In the genomic region with DNA sequence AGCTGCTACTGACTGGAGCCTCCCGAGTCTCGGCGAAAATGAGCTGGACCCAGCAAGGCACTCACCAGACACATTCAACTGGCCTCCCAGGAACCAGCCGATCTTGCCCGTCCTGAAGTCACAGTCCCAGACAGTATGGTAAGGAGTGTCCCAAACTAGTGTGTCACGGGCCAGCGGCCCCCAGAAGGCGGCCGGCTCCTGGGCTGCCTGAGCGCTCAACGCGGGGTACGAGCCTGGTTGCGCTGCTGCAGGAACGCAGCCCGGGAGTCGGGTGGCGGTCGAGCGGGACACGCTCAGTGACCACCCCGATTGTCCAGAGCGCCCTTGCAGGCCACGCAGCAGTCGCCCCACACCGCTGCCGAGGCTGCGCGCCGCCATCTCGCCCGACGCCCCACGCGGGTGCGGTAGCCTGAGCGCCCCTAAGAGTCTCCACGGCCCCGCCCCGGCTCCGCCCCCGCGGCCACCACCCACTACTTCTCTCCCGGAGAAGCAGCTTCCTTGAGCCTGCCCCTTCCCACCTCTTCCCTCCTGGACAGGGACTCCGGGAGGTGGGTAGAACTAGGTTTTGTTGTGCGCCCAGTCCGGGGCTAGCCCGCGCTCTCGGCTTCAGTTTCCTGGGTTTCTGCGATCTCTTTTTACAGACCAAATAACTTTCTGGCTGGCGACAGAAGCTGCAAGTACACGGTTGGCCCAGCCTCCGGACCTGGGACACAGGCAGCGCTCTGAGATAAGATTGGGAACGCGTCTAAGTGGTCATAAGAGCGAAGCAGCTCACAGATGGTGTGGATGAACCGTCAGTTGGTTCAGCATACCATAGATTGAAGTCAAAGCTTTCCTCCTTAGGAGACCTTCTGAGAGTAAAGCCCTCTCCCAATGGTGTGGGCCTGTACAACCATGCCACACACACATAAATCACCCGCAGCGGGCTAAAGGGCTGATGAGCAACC, we compare ENCODE assay signal across 9 mouse cellular contexts. TPM values are rescaled to one million over a fixed set of nuclear protein-coding genes. Genes with fewer than 3 reads are reported as not detected.
DNase-seq lines count a peak whose midpoint lies in the region; ATAC-seq and TF ChIP-seq lines count a peak whose summit lies in the region.
"Had no signal": no experiment of that assay in that cellular context is flagged by ENCODE, and none has a peak within 500 bp of the region (broad histone marks: within the 10 kb centered on the region; RNA-seq: fewer than 3 reads in every experiment).

A gene (minus strand): TSS at position 681 of the 947 bp plus-strand sequence.

- peak within 1 kb of the TSS; percentile 70 for H3K9ac ChIP-seq in embryonic facial prominence, embryonic 14.5 days (ENCODE audit: low read depth, low read length)
- peak within 1 kb of the TSS; percentile 62 for H3K9ac ChIP-seq in liver, adult 2 months (ENCODE audit: low read depth, low read length)
- peak within 1 kb of the TSS; percentile 55 for H3K9ac ChIP-seq in midbrain, postnatal 0 days (replicated peaks; ENCODE audit: low read length, poor library complexity, severe bottlenecking)

- no peak for TF ChIP-seq POLR2A in liver, adult 2 months (IDR thresholded peaks at IDR 0.05; ENCODE audit: extremely low read depth, insufficient read depth, low read length)

- no peaks in the 10 kb centered on the region for H3K79me2 ChIP-seq in liver, adult 2 months (ENCODE audit: control insufficient read depth, insufficient read depth, low read length)

- H3K4me3 ChIP-seq in embryonic facial prominence, embryonic 14.5 days (ENCODE audit: low read depth, low read length): peak within 1 kb of the TSS; percentile 69
- H3K4me3 ChIP-seq in liver, adult 2 months (ENCODE audit: insufficient read depth, low read depth, low read length): peak within 1 kb of the TSS; percentile 71
- H3K4me3 ChIP-seq in midbrain, postnatal 0 days (ENCODE audit: low read depth, low read length): peak within 1 kb of the TSS; percentile 64

- peaks cover 13% of the 10 kb centered on the region; the same call in 1 of the 2 replicates for H3K27me3 ChIP-seq in embryonic facial prominence, embryonic 14.5 days (replicated peaks; ENCODE audit: control insufficient read depth, insufficient read depth, low read length)
- peaks cover 4% of the 10 kb centered on the region; the same call in 1 of the 2 replicates for H3K27me3 ChIP-seq in liver, adult 2 months (ENCODE audit: control insufficient read depth, insufficient read depth, low read length)
- H3K27me3 ChIP-seq in midbrain, postnatal 0 days (ENCODE audit: insufficient read depth, low read length): no peaks in the 10 kb centered on the region
- H3K27me3 ChIP-seq in splenic B cell, adult 2 months (ENCODE audit: control insufficient read depth, insufficient read depth, low read length, poor library complexity, severe bottlenecking): no peaks in the 10 kb centered on the region

- peak within 1 kb of the TSS; percentile 94 for H3K4me2 ChIP-seq in embryonic facial prominence, embryonic 14.5 days (ENCODE audit: low read depth, low read length)
- peak within 1 kb of the TSS; percentile 94 for H3K4me2 ChIP-seq in midbrain, postnatal 0 days (ENCODE audit: low read depth, low read length, poor library complexity, severe bottlenecking)

- H3K4me1 ChIP-seq in embryonic facial prominence, embryonic 14.5 days (ENCODE audit: control insufficient read depth, insufficient read depth, low read length): peaks cover 2% of the 10 kb centered on the region; the same call in 1 of the 2 replicates
- peaks cover 2% of the 10 kb centered on the region for H3K4me1 ChIP-seq in liver, adult 2 months (ENCODE audit: control insufficient read depth, insufficient read depth, low read length)
- H3K4me1 ChIP-seq in midbrain, postnatal 0 days (ENCODE audit: insufficient read depth, low read length): peaks cover 3% of the 10 kb centered on the region; the same call in 1 of the 2 replicates

- WGBS in embryonic facial prominence, embryonic 14.5 days: 6% methylated on average over 31 of the region's 61 CpGs
- 4% methylated on average over 60 of the region's 61 CpGs for WGBS in liver, adult 2 months
- 3% methylated on average over 57 of the region's 61 CpGs for WGBS in midbrain, postnatal 0 days

- ATAC-seq in embryonic facial prominence, embryonic 14.5 days (ENCODE audit: low read depth): peak; percentile 86
- ATAC-seq in midbrain, postnatal 0 days (ENCODE audit: low FRiP score): peak; percentile 66

- peak; percentile 51 to 61 for DNase-seq in cerebellum, postnatal 10 days
- no peak for DNase-seq in cerebellum, postnatal 14 days
- peak; percentile 61 for DNase-seq in embryonic facial prominence, embryonic 14.5 days (ENCODE audit: low spot score)
- DNase-seq in heart, adult 9 months (ENCODE audit: low spot score in 2 of 2): peak; percentile 71 to 72
- peak; percentile 80 to 83 for DNase-seq in kidney, adult 8-10 months
- no peak for DNase-seq in liver, adult 2 months (ENCODE audit: extremely low read depth, low read depth, low spot score)
- DNase-seq in midbrain, postnatal 0 days (ENCODE audit: low spot score): no peak
- peak; percentile 58 for DNase-seq in splenic B cell, adult 2 months (ENCODE audit: low read depth, low spot score)

- no peaks in the 10 kb centered on the region for H3K36me3 ChIP-seq in embryonic facial prominence, embryonic 14.5 days (ENCODE audit: control insufficient read depth, insufficient read depth, low read length)
- no peaks in the 10 kb centered on the region for H3K36me3 ChIP-seq in liver, adult 2 months (ENCODE audit: control insufficient read depth, insufficient read depth, low read length)
- H3K36me3 ChIP-seq in midbrain, postnatal 0 days (ENCODE audit: insufficient read depth, low read length): no peaks in the 10 kb centered on the region
- H3K36me3 ChIP-seq in splenic B cell, adult 2 months (ENCODE audit: control insufficient read depth, insufficient read depth, low read length, poor library complexity, severe bottlenecking): no peaks in the 10 kb centered on the region

- TF ChIP-seq CTCF in liver, adult 2 months (IDR thresholded peaks at IDR 0.05; ENCODE audit: low read depth, low read length): no peak
- no peak for TF ChIP-seq CTCF in midbrain, postnatal 0 days (IDR thresholded peaks at IDR 0.05)

- no peaks in the 10 kb centered on the region for H3K9me3 ChIP-seq in embryonic facial prominence, embryonic 14.5 days (ENCODE audit: control insufficient read depth, low read length)
- H3K9me3 ChIP-seq in midbrain, postnatal 0 days (ENCODE audit: low read length): no peaks in the 10 kb centered on the region

- H3K27ac ChIP-seq in embryonic facial prominence, embryonic 14.5 days (replicated peaks; ENCODE audit: low read depth, low read length): no peak within 1 kb of the TSS
- H3K27ac ChIP-seq in liver, adult 2 months (replicated peaks; ENCODE audit: insufficient read depth, low read depth, low read length): no peak within 1 kb of the TSS
- peak within 1 kb of the TSS; percentile 76 for H3K27ac ChIP-seq in midbrain, postnatal 0 days (ENCODE audit: low read depth, low read length)

RNA-seq across cellular contexts. Expression of the gene that starts here (rescaled TPM):
- 5.3 and 7.8 TPM in 2 replicates for polyA plus RNA-seq in embryonic facial prominence, embryonic 14.5 days (2014; fragmentation: Nextera tagmentation; extraction: Ambion mirVana)
- 0.47 and 0.83 TPM in 2 replicates for total RNA-seq in liver, adult 2 months (2014; rRNA removed)
- 0.29 and 0.47 TPM in 2 replicates for polyA plus RNA-seq in liver, adult 2 months (2012; rRNA removed)
- 22.7 and 26.1 TPM in 2 replicates for total RNA-seq in midbrain, postnatal 0 days (2014; rRNA removed)
- 14.5 and 16.4 TPM in 2 replicates for polyA plus RNA-seq in midbrain, postnatal 0 days (2015; fragmentation: Nextera tagmentation; extraction: Ambion mirVana)
- polyA plus RNA-seq: C2C12 had no signal

Comparison
In these comparisons a context has a peak if more than half of its experiments do, and no peak if none do; other contexts are left out.
1. RNA of the gene that starts here (total RNA-seq): 22.7 to 26.1 TPM in midbrain, postnatal 0 days; 0.47 to 0.83 TPM in liver, adult 2 months; every median in the first group is over 10 times any median in the second.
2. DNase-seq: peak in cerebellum, postnatal 10 days (2 of 2), embryonic facial prominence, embryonic 14.5 days (single experiment), heart, adult 9 months (2 of 2), kidney, adult 8-10 months (2 of 2) and splenic B cell, adult 2 months (single experiment); none in cerebellum, postnatal 14 days (0 of 2), liver, adult 2 months (single experiment) and midbrain, postnatal 0 days (single experiment).
3. Peak in every context shown above with its lines, with median percentiles within 50 percentile points of each other: H3K4me3 ChIP-seq and H3K9ac ChIP-seq.